Mouse (Mus musculus): Measurements from ENCODE around the gene Ssr2.
"Not testable (repeated sequence)": the region's sequence is repeated elsewhere in the genome, so short reads cannot be mapped to it uniquely, and the experiment has no call there.

Gene Ssr2

GRCm38 (mm10) chr3:88605666-88606065, 30.0 kb downstream of the Ssr2 start, which contains the start of gene Arhgef2:
TSS of gene Arhgef2 (plus strand) at chr3:88605966.
- DNase-seq = not testable (repeated sequence)

DNA sequence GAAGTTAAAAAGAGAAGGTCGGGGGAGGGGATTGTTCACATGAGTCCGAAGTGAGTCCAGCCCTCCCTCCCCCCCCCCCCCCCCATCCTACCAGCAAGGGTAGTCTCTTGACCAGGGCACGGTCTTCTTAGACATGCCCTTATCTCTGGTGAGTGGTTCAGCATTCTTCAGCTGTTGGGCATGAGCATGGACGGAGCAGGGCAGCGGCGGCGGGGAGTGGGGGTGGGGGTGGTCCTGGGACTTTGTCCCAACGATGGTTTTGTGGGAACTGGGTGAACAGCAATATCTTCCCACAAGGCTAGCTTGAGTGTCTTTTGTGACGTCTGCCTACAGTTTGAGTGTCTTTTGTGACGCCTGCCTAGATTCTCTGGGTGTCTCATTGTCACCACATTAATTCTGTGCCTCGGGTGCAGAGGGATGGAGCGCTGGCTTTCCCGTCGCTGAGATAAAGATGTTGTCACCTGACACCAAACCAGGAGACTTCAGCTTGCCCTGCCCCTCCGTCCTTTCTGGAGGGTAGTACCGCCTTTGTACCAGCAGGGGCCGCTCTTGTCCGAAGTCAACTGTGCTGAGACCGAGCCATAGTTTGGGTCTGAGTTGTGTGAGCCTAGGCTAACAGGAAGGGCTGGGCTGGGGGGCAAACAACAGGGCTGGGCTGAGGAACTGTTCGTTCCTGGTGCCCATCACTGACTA, 31.5 kb downstream of the Ssr2 start:
- peak; percentile 80 for DNase-seq

DNA sequence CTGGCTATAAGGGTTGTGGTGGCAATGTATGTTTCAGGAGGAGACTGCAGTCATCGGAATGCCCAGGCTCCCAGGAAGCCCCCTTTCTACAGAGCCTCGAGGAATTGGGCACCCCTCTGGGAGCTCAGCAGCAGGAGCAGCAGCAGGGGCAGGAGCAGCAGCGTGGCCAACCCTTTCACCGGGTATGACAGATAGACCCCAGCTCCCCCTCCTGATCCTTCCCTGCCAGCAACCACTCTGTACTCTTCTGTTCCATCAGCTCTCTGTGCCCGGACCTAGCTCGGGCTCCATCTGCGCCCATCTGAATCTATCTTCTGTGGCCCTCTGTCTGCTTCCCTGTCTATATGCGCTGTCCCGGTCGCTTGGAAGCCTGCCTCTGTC, 32.1 kb downstream of the Ssr2 start:
- no peak for DNase-seq

DNA sequence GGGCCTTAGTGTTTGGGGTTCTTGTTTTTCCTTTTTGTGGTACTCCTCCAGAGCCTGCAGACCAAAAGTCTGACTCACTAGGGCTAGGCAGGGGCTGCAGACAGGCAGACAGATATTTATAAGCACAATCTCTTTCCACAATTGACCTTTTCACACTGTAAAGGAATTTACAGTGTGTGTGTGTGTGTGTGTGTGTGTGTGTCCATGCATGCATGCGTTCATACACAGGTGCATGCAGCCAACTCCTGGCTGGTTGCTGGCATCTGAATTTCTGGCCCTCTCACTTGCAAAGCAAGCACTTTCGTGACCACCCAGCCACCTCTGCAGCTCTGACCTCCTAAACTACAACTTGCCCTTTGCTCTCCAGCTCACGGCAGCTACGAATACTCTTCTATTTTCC, 33.4 kb downstream of the Ssr2 start:
- DNase-seq = peak; percentile 58

DNA sequence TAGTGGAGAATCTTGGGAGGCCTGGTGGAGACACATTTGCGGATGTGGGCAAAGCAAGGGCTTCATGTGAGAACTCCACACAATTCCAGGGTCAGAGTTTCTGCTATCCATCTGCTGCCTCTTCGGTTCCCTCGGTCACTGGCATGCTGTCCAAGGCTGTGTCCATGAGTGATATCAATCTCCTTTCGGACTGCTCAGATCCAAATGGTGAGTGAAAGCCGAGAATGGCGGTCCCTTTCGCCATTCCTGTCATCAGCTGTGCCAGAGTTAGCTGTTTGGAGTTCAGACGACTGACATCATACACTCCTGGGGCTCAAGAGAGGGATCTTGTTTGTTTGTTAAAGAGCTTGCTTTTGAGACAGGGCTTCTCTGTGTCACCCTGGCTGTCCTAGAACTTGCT, 38.7 kb downstream of the Ssr2 start:
- DNase-seq = no peak

GRCm38 (mm10) chr3:88615117-88615516, 39.4 kb downstream of the Ssr2 start:
- DNase-seq = peak; percentile 84

GRCm38 (mm10) chr3:88615902-88616391, 40.3 kb downstream of the Ssr2 start:
- DNase-seq = peak; percentile 40

- no peak for DNase-seq
Measured at GRCm38 (mm10) chr3:88616951-88617500, 41.4 kb downstream of the Ssr2 start.

DNA sequence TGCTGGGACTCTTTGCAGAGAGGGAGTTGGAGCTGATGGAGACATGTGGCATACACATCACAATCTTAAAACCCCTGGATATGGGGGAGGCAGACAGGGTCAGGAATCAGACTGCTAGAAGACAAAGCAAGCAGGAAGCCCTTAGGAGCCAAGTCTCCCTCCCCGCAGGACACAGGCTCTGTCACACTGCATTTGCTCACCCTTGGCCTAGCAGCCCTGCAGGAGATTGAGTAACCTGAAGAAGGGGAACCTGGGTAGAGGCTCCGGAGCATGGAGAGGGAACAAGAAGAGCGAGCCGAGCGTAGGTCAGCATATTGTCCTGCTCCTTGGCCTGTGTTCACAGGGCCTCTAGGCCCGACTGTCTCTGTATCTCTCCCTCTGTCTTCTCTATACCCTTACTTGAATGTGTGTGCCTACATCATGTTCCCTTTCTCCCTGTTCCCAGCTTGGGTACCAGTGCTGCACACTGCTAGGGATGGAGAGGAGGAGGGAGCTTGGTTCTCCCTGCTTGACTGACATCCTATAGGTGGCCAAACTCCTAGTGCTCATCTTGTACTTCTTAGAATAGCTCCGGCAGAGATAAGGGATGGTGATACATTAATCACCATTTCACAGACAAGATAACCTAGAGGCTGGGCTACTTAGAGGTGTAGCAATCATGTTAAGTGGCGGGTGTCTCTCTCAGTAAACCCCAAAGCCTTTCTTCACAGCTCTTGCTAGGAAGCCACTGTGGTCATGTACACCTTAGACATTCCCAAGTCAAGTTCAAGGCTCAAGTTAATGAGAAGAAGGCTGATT, 42.6 kb downstream of the Ssr2 start:
- DNase-seq = peak; percentile 66

DNA sequence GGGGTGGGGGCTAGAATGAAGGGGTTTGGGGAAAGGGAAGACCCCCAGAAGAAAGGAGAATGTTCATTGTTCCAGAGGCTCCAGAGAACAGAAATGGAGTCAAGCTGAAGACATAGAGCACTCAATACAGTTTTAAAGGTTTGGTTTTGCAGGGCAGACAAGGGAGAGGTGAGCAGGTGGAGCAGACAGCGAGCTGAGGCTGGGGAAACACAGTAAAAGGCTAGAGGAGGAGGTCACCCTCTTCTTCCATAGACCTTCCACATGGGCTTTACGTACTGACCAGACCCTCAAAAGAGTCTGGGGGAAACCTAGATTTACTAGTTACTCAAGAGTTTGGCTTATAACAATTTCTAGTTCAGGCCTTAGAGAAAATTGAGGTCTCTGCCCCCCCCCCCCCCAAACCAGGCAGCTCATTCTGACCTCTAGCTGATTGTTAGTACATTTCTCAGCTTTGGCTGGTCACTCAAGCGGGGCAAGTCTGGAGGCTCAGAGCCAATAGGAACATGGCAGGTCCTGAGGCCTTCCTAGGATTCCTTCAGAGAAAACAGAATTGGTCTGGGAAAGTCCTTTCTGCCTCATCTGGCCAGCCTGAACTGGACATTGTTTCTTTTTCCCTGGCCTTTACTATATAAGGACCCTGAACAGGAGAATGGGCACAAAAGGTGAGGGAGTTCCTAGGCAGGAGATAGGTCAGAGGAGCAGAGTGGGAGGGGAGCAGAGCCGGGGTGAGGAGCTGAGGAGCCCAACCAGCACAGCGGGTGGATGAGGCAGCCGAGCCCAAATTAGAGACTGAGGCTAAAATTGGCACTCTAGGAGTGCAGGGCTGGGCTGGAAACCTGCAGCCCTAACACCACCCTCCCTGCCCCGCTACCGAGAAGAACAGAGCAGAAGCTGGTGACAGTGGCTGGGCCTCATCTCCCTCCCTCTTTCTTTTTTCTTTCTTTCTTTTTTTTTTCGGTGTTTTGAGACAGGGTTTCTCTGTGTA, 43.7 kb downstream of the Ssr2 start:
- peak; percentile 82 for DNase-seq

GRCm38 (mm10) chr3:88620146-88620991, 44.7 kb downstream of the Ssr2 start:
- no peak for DNase-seq

- DNase-seq = peak; percentile 77
Measured at GRCm38 (mm10) chr3:88620992-88621536, 45.4 kb downstream of the Ssr2 start.

DNA sequence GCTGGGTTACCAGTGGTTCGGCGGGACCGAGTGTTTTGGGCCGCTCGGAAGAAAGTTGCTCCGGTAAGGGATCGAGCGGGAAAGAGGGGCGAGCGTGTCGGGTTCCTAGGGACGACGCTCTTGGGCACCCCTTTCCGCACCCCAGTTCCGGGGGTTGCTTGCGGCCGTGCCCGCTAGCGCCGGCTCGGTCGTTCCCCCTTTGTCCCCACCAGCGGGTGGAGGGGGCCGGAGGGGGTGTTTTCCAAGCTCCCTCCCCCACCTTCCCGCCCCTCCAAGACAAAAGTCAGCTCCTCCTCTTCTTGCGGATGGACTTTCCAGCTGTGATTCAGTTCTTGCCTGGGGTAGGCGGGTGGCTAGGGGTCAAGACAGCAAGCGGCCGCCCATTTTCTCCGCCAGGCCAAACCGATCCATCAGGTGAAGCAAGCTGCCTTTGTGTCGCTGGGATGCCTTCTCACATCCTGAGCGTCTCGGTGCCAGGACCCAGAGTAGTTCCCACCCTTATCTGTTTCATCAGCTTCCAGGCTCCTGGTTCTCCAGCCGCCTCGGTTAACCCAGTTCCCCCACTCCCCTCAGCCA, 45.9 kb downstream of the Ssr2 start:
- DNase-seq = peak; percentile 80

- peak; percentile 49 for DNase-seq
Measured at GRCm38 (mm10) chr3:88622113-88622940, 46.7 kb downstream of the Ssr2 start.

GRCm38 (mm10) chr3:88622941-88623345, 47.3 kb downstream of the Ssr2 start:
- DNase-seq = no peak

- peak; percentile 41 for DNase-seq
Measured at GRCm38 (mm10) chr3:88623346-88624135, 47.9 kb downstream of the Ssr2 start.

DNA sequence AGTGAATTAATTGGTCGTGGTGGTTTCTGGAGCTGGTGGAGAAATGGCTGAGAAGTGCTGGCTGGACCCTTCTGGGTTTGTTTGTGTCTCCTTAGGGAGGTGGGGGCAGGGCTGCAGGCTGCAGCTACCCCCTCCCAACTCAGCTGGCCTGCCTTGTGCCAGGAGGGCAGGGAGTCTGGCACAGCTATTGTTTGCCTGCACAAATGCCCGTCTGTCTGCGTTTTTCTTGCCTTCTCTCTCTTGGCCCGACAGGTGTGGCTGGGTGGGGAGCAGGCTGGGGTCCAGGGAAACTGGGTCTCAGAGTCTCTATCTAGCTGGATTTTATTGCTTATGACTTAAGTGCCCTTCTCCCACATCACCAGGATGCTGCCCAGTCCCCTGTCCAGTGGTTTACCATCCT, 48.6 kb downstream of the Ssr2 start:
- peak; percentile 18 for DNase-seq

GRCm38 (mm10) chr3:88624951-88625350, 49.3 kb downstream of the Ssr2 start:
- DNase-seq = peak; percentile 14

DNA sequence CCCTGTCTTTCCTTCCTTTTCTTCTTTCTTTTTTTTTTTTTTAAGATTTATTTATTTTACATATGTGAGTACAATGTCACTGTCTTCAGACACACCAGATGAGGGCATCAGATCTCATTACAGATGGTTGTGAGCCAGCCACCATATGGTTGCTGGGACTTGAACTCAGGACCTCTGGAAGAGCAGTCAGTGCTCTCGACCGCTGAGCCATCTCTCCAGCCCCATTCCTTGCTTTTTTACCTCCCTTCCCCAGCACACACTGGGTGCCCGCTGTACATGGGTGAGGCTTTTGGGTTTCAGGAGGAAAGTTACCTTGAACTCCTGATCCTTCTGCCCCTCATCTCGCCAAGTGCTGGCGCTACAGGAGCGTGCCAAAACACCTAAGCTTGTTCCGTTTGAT, 49.9 kb downstream of the Ssr2 start:
- no peak for DNase-seq

All from kidney, adult 11 months (tissue).